In genomic region chr9:67001050-67001449, GRCm38 (mm10) we compare ENCODE assay signal across 8 mouse cellular contexts. TPM values are rescaled to one million over a fixed set of nuclear protein-coding genes. Genes with fewer than 3 reads are reported as not detected.
DNase-seq lines count a peak whose midpoint lies in the region; ATAC-seq and TF ChIP-seq lines count a peak whose summit lies in the region.

No protein-coding gene starts in this region.

- peaks cover 7% of the 10 kb centered on the region; the same call in 1 of the 2 replicates for H3K4me1 ChIP-seq in neural tube, embryonic 15.5 days
- H3K4me1 ChIP-seq in limb, embryonic 11.5 days (ENCODE audit: control insufficient read depth, insufficient read depth, low read length), result no peaks in the 10 kb centered on the region
- H3K4me1 ChIP-seq in stomach, postnatal 0 days (replicated peaks; ENCODE audit: control insufficient read depth, insufficient read depth), result no peaks in the 10 kb centered on the region

- no peak overlapping the region for H3K27ac ChIP-seq in neural tube, embryonic 15.5 days (replicated peaks)
- H3K27ac ChIP-seq in limb, embryonic 11.5 days (replicated peaks; ENCODE audit: low read depth, low read length), result no peak overlapping the region
- H3K27ac ChIP-seq in stomach, postnatal 0 days (replicated peaks), result no peak overlapping the region

- peak; percentile 90 for TF ChIP-seq CTCF in stomach, postnatal 0 days (IDR thresholded peaks at IDR 0.05; ENCODE audit: low read depth)

- no peak overlapping the region for H3K9ac ChIP-seq in neural tube, embryonic 15.5 days (replicated peaks)
- no peak overlapping the region for H3K9ac ChIP-seq in limb, embryonic 11.5 days (ENCODE audit: low read length)
- H3K9ac ChIP-seq in stomach, postnatal 0 days (ENCODE audit: low read length), result no peak overlapping the region

- no peaks in the 10 kb centered on the region for H3K27me3 ChIP-seq in neural tube, embryonic 15.5 days (replicated peaks)
- no peaks in the 10 kb centered on the region for H3K27me3 ChIP-seq in limb, embryonic 11.5 days (ENCODE audit: control insufficient read depth, insufficient read depth, low read length)
- H3K27me3 ChIP-seq in stomach, postnatal 0 days (ENCODE audit: control insufficient read depth, insufficient read depth, low read length), result no peaks in the 10 kb centered on the region

- H3K4me2 ChIP-seq in neural tube, embryonic 15.5 days, result no peak overlapping the region
- no peak overlapping the region for H3K4me2 ChIP-seq in limb, embryonic 11.5 days (ENCODE audit: low read depth, severe bottlenecking)
- no peak overlapping the region for H3K4me2 ChIP-seq in stomach, postnatal 0 days (replicated peaks; ENCODE audit: low read depth)

- WGBS in neural tube, embryonic 15.5 days, result 7% methylated on average over 6 of the region's 6 CpGs
- 5% methylated on average over 6 of the region's 6 CpGs for WGBS in limb, embryonic 11.5 days
- WGBS in stomach, postnatal 0 days, result 3% methylated on average over 6 of the region's 6 CpGs

- H3K4me3 ChIP-seq in neural tube, embryonic 15.5 days (replicated peaks), result no peak overlapping the region
- H3K4me3 ChIP-seq in limb, embryonic 11.5 days (ENCODE audit: low read depth, low read length), result no peak overlapping the region
- H3K4me3 ChIP-seq in stomach, postnatal 0 days (ENCODE audit: low read depth, low read length), result no peak overlapping the region

- no peaks in the 10 kb centered on the region for H3K9me3 ChIP-seq in neural tube, embryonic 15.5 days (replicated peaks)
- no peaks in the 10 kb centered on the region for H3K9me3 ChIP-seq in limb, embryonic 11.5 days (ENCODE audit: control insufficient read depth, low read length)
- H3K9me3 ChIP-seq in stomach, postnatal 0 days (ENCODE audit: control insufficient read depth, low read length), result no peaks in the 10 kb centered on the region

- DNase-seq in neural tube, embryonic 10.5 days (ENCODE audit: extremely low spot score, low spot score), result peak; percentile 87
- peak; percentile 88 to 89 for DNase-seq in cerebellum, postnatal 14 days
- DNase-seq in gastrocnemius, postnatal 25 days, result peak; percentile 69
- DNase-seq in kidney, adult 18-20 months, result peak; percentile 85
- DNase-seq in limb, embryonic 11.5 days (ENCODE audit: low spot score), result peak; percentile 94
- DNase-seq in naive thymus-derived CD4-positive, alpha-beta T cell, adult 2 months (ENCODE audit: low read depth), result peak; percentile 87
- peak; percentile 93 for DNase-seq in stomach, postnatal 0 days (ENCODE audit: low spot score)

- no peak for TF ChIP-seq EP300 in stomach, postnatal 0 days (optimal IDR thresholded peaks at IDR 0.05)

- no peaks in the 10 kb centered on the region for H3K36me3 ChIP-seq in neural tube, embryonic 15.5 days
- no peaks in the 10 kb centered on the region for H3K36me3 ChIP-seq in limb, embryonic 11.5 days (ENCODE audit: control insufficient read depth, insufficient read depth, low read length)
- no peaks in the 10 kb centered on the region for H3K36me3 ChIP-seq in stomach, postnatal 0 days (ENCODE audit: control insufficient read depth, insufficient read depth, low read length)

- ATAC-seq in neural tube, embryonic 15.5 days (ENCODE audit: low FRiP score), result no peak
- ATAC-seq in limb, embryonic 11.5 days (ENCODE audit: insufficient number of reproducible peaks, low FRiP score, low TSS enrichment, low read depth), result no peak; the same call in 1 of the 2 replicates
- ATAC-seq in stomach, postnatal 0 days (ENCODE audit: low FRiP score, low TSS enrichment), result peak; percentile 83

RNA-seq across cellular contexts. Expression of gene Lactb, which starts 25.8 kb away (rescaled TPM):
- 12.4 and 12.7 TPM in 2 replicates for polyA plus RNA-seq in neural tube, embryonic 15.5 days (2015; fragmentation: Nextera tagmentation; extraction: Ambion mirVana)
- total RNA-seq in gastrocnemius, postnatal 25 days (2021), result 10 to 100 TPM; 17.8 to 19.5 TPM
- polyA plus RNA-seq in limb, embryonic 11.5 days (2014; fragmentation: Nextera tagmentation; extraction: Ambion mirVana), result 9.0 and 10.6 TPM in 2 replicates
- 11.8 and 12.2 TPM in 2 replicates for polyA plus RNA-seq in stomach, postnatal 0 days (2015; fragmentation: Nextera tagmentation; extraction: Ambion mirVana)

RNA-seq across cellular contexts. Expression of gene Tpm1, which starts 48.2 kb away (rescaled TPM):
- polyA plus RNA-seq in neural tube, embryonic 15.5 days (2015; fragmentation: Nextera tagmentation; extraction: Ambion mirVana), result 230 and 300 TPM in 2 replicates
- total RNA-seq in gastrocnemius, postnatal 25 days (2021), result over 10,000 TPM; 20,359 to 26,033 TPM
- 395 and 414 TPM in 2 replicates for polyA plus RNA-seq in limb, embryonic 11.5 days (2014; fragmentation: Nextera tagmentation; extraction: Ambion mirVana)
- 1,738 and 2,538 TPM in 2 replicates for polyA plus RNA-seq in stomach, postnatal 0 days (2015; fragmentation: Nextera tagmentation; extraction: Ambion mirVana)

RNA-seq across cellular contexts. Expression of gene Rps27l, which starts 55.2 kb away (rescaled TPM):
- 234 and 310 TPM in 2 replicates for polyA plus RNA-seq in neural tube, embryonic 15.5 days (2015; fragmentation: Nextera tagmentation; extraction: Ambion mirVana)
- 100 to 1,000 TPM; 198 to 200 TPM for total RNA-seq in gastrocnemius, postnatal 25 days (2021)
- 816 and 842 TPM in 2 replicates for polyA plus RNA-seq in limb, embryonic 11.5 days (2014; fragmentation: Nextera tagmentation; extraction: Ambion mirVana)
- 768 and 843 TPM in 2 replicates for polyA plus RNA-seq in stomach, postnatal 0 days (2015; fragmentation: Nextera tagmentation; extraction: Ambion mirVana)
